Mouse (Mus musculus) hindbrain, embryonic 12.5 days (tissue): ENCODE measurements around the gene Car5b. TPM values are rescaled to one million over a fixed set of nuclear protein-coding genes. Genes with fewer than 3 reads are reported as not detected.

Experiments used
- ATAC-seq: fragments of 200-750 bp; cut with Nextera tagmentation; 2 replicates; pipeline ENCODE4 v1.8.0; 2017; ENCODE audit warnings: moderate TSS enrichment; ENCODE audit not compliant: low FRiP score
- H3K27ac ChIP-seq: fragments of 300-500 bp; sonication (generic); 2 replicates; pipeline ENCODE4 v1.5.1; 2016; ENCODE audit warnings: mild to moderate bottlenecking
- H3K27me3 ChIP-seq: fragments of 300-500 bp; sonication (generic); 2 replicates; pipeline ENCODE4 v1.6.1; 2016; ENCODE audit warnings: mild to moderate bottlenecking
- H3K36me3 ChIP-seq: fragments of 300-500 bp; sonication (generic); 2 replicates; pipeline ENCODE4 v1.6.1; 2016; ENCODE audit warnings: mild to moderate bottlenecking
- H3K4me1 ChIP-seq: fragments of 300-500 bp; sonication (generic); 2 replicates; pipeline ENCODE4 v1.6.1; 2016
- H3K4me2 ChIP-seq: fragments of 300-500 bp; sonication (generic); replicated peaks from 2 replicates; pipeline ENCODE4 v1.6.1; 2016; ENCODE audit warnings: mild to moderate bottlenecking
- H3K4me3 ChIP-seq: fragments of 300-500 bp; sonication (generic); 2 replicates; pipeline ENCODE4 v1.5.1; 2016; ENCODE audit warnings: mild to moderate bottlenecking
- H3K9ac ChIP-seq: fragments of 300-500 bp; sonication (generic); 2 replicates; pipeline ENCODE4 v1.6.1; 2016; ENCODE audit warnings: mild to moderate bottlenecking, moderate library complexity
- H3K9me3 ChIP-seq: fragments of 300-500 bp; sonication (generic); replicated peaks from 2 replicates; pipeline ENCODE4 v1.6.1; 2016; ENCODE audit warnings: mild to moderate bottlenecking
- WGBS: fragments of 180-500 bp; shearing (Covaris S2); methylation state at CpG from one replicate; pipeline ENCODE4 v1.1.7; 2016; 5-methylcytosine and 5-hydroxymethylcytosine counted together
- polyA plus RNA-seq: library from polyadenylated mRNA; unstranded; fragments of >200 nt; fragmentation: Nextera tagmentation; extraction: Ambion mirVana; gene quantifications from 2 replicates; pipeline ENCODE4 v1.2.1, GENCODE M21; 2016

Gene Car5b
- 0.27 TPM in 2 replicates for polyA plus RNA-seq

DNA sequence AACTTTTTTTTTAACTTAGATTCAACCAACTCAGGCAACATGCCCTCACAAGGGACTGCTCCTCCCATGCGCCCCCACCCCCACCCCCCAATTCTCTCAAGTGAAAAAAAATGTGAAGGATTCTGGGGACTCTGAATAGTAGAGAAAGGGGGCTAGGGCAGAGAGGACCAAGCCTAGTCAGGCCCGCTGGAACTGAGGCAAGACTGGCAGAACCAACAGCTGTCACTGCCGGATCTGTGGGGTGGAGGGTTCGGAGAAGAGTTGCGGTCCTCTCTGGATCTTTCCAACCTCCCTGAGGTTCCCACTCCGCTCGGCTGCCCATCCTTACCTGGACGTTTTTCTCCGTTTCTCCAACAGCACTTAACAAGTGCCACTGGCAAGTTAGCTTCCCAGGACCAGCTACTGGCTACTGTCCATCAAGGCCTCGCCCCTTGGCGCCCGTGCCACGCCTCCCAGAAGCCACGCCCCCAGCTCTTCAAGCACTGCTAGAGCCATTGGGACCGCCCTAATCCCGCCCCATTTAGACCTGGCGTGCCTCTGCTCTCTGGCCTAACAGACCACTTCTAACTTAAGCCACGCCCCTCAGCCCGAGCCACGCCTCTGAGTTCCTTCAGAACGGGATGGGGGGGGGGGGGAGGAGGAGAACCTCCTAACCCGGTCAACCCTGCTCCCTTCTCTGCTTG, at the start of gene Car5b:
Car5b (minus strand) TSS at position 391 of the 683 bp plus-strand sequence.
- H3K27ac ChIP-seq, result no peak within 1 kb of the TSS
- peaks cover 5% of the 10 kb centered on the region for H3K27me3 ChIP-seq
- peak; percentile 93 for ATAC-seq
- peak within 1 kb of the TSS; percentile 47 for H3K4me2 ChIP-seq
- peak within 1 kb of the TSS; percentile 25 for H3K4me3 ChIP-seq
- H3K9ac ChIP-seq, result no peak within 1 kb of the TSS
- WGBS, result 13% methylated on average over 22 of the region's 22 CpGs
- H3K9me3 ChIP-seq, result no peaks in the 10 kb centered on the region
- H3K4me1 ChIP-seq, result no peaks in the 10 kb centered on the region
- H3K36me3 ChIP-seq, result no peaks in the 10 kb centered on the region

DNA sequence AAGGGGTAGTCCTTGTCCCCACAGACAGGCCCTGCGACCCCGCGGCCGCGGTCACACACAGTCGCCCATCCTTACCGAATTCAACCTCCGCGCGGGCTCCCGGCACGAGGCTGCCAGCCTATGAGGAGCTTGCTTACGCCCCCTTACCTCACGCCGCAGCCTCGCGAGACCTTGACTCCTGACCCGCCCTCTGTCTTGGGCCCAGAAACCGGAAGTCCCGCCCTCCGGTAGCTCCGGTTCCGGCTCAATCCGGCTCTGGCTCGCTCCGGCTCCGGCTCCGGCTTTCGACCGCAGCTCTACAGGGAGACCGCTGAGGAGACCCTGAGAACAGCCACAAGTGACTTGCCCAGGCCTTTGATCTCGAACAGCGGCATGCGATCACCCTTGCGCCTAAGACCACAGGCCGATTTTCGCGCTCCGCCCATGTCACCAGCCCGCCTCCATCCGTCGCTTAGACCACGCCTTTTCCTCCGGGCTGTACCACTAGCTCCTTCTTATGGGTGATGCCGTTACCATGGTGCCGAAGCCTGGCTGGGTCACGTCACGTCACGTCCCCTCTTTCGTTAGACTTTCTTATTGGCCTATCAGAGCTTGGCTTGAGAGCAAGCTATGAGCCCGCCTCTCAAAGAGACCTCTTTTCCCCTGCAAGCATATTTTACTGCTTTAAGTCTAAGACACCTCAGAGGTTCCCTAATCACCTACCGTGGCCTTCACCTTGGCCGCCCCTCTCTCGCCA, 48.4 kb upstream of the Car5b start, which contains the start of gene Siah1b:
Siah1b (minus strand) TSS at position 454 of the 736 bp plus-strand sequence.
- Histone ChIP-seq H3K9ac (peak within 1 kb of the TSS; percentile 50), H3K27ac (peak within 1 kb of the TSS; percentile 85), H3K27me3 (peaks cover 4% of the 10 kb centered on the region), H3K4me3 (peak within 1 kb of the TSS; percentile 52), H3K4me2 (peak within 1 kb of the TSS; percentile 72), H3K4me1 (0 out of 2 replicates have a peak, but pooled peaks cover 3% of the 10 kb centered on the region), H3K9me3 (no peaks in the 10 kb centered on the region), H3K36me3 (peaks cover 5% of the 10 kb centered on the region; the same call in 1 of the 2 replicates)
- 23% methylated on average over 53 of the region's 54 CpGs for WGBS
- ATAC-seq, result peak; percentile 99

DNA sequence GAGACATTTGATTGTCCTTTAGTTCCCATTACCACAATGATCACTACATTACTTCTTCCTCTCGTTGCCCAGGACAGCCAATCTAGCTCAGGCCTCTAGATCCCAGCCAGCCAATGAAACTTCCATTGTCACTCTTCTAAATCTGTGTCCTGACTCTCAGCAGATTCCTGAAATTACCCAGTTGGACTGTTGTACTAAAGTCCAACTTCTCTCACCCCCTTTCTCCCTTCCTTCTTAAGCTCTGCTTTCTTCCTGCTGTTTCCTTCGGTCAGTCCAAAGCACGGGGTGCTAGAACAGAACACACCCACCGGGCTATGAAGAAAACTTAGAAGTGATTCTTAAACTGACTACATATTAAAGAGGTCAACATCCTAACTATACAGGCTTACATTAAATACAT, 41.2 kb upstream of the Car5b start:
- WGBS, result 82% methylated on average over 4 of the region's 4 CpGs
- no peak for ATAC-seq
- H3K9me3 ChIP-seq, result no peaks in the 10 kb centered on the region

DNA sequence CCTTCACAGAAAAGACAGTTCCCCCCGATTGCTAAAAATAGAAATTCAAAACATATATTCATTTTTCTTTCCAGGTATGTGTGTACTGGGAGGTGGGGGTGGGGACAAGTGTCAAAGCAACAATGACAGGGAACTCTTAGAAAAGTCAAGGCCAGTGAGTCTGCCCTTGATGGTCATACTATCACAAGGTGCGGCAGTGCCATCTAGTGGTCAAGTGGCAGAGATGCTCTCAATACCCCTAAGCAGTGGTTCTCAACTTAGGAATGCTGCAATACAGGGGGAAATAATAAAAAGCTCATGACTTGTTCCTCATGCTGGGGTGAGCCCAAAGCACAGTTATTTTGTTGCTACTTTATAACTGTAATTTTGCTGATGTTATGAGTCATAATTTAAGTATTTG, 38.4 kb upstream of the Car5b start:
- no peak overlapping the region for H3K4me2 ChIP-seq
- 13% methylated on average over 2 of the region's 2 CpGs for WGBS
- no peaks in the 10 kb centered on the region for H3K36me3 ChIP-seq
- H3K27ac ChIP-seq, result no peak overlapping the region
- no peaks in the 10 kb centered on the region for H3K4me1 ChIP-seq
- H3K9me3 ChIP-seq, result no peaks in the 10 kb centered on the region
- peaks cover 11% of the 10 kb centered on the region; the same call in 1 of the 2 replicates for H3K27me3 ChIP-seq
- no peak overlapping the region for H3K9ac ChIP-seq
- H3K4me3 ChIP-seq, result no peak overlapping the region
- ATAC-seq, result peak; percentile 74

More for the DNA sequence above, 41.2 kb upstream of the Car5b start:
- Histone ChIP-seq H3K27me3 (no peaks in the 10 kb centered on the region), H3K4me3 (no peak overlapping the region), H3K27ac (no peak overlapping the region), H3K9ac (no peak overlapping the region), H3K36me3 (peaks cover 5% of the 10 kb centered on the region; the same call in 1 of the 2 replicates), H3K4me2 (no peak overlapping the region), H3K4me1 (no peaks in the 10 kb centered on the region)

DNA sequence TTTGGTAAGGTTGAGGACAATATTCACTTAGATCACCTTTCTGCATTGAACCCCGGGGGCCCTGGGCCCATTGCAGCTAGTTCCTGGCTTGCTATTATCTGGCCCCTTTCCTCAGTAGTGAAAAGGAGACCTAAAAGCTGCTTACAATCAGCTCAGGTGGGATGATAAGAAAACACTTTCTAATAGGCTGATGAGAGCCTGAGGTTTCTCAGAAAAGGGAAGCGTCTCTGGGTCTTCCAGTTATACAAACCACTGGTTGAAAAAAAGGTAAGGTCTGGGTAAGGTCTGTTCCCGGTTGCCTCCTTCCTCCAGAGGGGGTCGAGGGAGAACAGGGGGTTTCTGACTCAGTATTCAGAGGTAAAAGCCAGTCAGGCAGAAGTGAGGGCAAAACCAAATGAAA, 31.3 kb upstream of the Car5b start:
- WGBS, result 76% methylated on average over 4 of the region's 4 CpGs
- Histone ChIP-seq H3K36me3 (no peaks in the 10 kb centered on the region), H3K4me3 (no peak overlapping the region), H3K27me3 (peaks cover 28% of the 10 kb centered on the region), H3K4me1 (no peaks in the 10 kb centered on the region), H3K9me3 (no peaks in the 10 kb centered on the region), H3K9ac (no peak overlapping the region), H3K27ac (no peak overlapping the region), H3K4me2 (no peak overlapping the region)
- ATAC-seq, result no peak

DNA sequence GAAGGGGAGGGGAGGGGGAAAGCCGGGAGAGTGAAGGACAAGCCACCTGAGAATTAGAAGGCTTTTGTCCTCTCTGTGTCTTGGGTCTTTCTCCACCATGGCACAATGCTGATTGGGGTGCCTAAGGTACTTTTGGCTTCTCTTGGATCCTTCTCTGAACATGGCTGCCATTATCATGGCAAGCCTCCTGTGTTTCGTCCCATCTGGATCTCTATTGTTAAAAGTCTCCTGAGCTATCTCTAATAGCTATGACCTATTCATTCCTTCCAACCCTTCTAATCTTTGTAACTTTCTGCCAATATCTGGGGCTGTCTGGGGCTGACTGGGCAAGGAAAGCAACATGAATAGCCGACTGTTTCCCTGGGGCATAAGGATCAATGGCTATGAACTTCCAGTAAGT, 30.7 kb upstream of the Car5b start:
- Histone ChIP-seq H3K27ac (no peak overlapping the region), H3K4me1 (no peaks in the 10 kb centered on the region), H3K4me2 (no peak overlapping the region), H3K4me3 (no peak overlapping the region), H3K9me3 (no peaks in the 10 kb centered on the region), H3K27me3 (peaks cover 28% of the 10 kb centered on the region), H3K9ac (no peak overlapping the region), H3K36me3 (no peaks in the 10 kb centered on the region)
- WGBS, result 90% methylated on average over 3 of the region's 3 CpGs
- no peak for ATAC-seq

DNA sequence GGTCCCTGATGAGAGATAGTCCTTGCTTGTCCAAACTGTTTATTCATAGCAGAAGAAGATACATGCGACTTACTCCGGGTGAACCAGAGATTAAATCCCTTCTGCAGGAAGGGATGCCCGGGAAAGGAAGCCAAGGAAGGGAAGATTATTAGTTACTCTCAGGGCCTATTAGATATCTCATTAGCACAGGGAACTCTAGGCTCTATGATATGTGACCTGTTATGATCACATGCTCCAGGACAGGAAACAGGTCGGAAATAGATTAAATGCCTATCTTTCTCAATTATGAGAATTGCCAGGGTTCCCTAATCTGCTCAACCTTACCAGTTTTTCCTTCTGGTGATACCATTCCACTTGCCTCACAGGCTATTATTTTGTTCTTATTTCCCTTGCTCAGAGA, 27.9 kb upstream of the Car5b start:
- 92% methylated on average over 4 of the region's 4 CpGs for WGBS
- Histone ChIP-seq H3K36me3 (no peaks in the 10 kb centered on the region), H3K9me3 (no peaks in the 10 kb centered on the region), H3K4me1 (no peaks in the 10 kb centered on the region), H3K4me2 (no peak overlapping the region), H3K27me3 (peaks cover 13% of the 10 kb centered on the region), H3K27ac (no peak overlapping the region), H3K9ac (no peak overlapping the region), H3K4me3 (no peak overlapping the region)
- no peak for ATAC-seq

DNA sequence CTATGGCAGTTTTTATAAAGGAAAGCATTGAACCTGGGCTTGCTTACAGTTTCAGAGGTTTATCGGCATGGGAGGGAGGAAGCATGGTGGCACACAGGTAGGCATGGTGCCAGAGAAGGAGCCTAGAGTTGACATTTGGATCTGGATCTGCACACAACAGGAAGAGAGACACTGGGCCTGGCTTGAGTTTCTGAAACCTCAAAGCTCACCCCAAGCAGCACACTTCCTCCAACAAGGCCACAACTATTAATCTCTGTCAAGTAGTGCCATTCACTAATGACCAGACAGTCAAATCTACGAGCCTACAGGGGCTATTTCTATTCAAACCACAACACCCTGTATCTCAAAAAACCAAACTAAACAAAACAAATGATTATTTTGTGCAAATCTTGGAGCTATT, 18.9 kb upstream of the Car5b start:
- Histone ChIP-seq H3K36me3 (no peaks in the 10 kb centered on the region), H3K9me3 (no peaks in the 10 kb centered on the region), H3K9ac (no peak overlapping the region), H3K4me2 (no peak overlapping the region), H3K27ac (no peak overlapping the region), H3K27me3 (0 out of 2 replicates have a peak, but pooled peaks cover 3% of the 10 kb centered on the region), H3K4me3 (no peak overlapping the region), H3K4me1 (no peaks in the 10 kb centered on the region)
- WGBS, result 77% methylated on average over 2 of the region's 2 CpGs
- no peak for ATAC-seq

DNA sequence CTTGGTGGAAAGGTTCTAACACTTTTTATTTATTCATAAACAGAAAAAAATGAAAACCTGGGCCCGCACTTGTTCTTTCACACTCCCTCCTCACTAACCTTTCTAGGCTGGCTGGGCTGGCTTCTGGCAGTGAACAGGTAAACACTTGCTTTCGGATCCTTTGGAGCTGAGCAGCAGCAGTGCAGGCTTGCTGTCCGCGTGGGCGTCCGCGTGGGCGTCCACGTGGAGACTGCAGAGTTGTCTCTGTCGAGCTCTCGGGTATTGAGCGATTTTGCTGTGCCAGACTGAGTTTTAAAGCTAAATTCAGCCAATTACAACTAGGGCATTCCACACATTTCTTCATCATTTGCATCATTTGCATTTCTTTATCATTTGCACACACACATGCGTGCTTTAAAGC, 14.3 kb upstream of the Car5b start:
- peaks cover 17% of the 10 kb centered on the region for H3K27me3 ChIP-seq
- no peak for ATAC-seq
- H3K4me3 ChIP-seq, result no peak overlapping the region
- 67% methylated on average over 13 of the region's 13 CpGs for WGBS
- H3K36me3 ChIP-seq, result no peaks in the 10 kb centered on the region
- H3K4me2 ChIP-seq, result no peak overlapping the region
- no peaks in the 10 kb centered on the region for H3K9me3 ChIP-seq
- H3K9ac ChIP-seq, result no peak overlapping the region
- no peaks in the 10 kb centered on the region for H3K4me1 ChIP-seq
- no peak overlapping the region for H3K27ac ChIP-seq

DNA sequence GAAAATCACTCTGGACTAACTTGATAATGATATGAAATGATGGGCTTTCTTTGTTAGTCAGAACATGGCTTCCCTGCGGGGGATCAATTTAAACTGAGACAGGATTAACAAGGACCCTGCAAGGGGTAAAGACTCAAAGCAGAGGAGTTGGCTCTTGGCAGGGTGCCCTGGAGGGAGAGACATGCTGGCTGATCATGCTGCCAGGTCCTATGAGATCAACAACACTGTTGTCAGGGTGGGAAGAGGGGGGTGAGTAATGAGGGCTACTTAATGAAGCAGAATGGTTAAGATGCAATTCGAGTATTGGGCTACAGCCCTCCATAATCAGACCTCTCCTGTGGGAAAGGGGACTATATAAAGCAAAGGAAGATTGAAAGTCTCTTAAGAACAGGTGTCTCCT, 11.1 kb upstream of the Car5b start:
- ATAC-seq, result no peak
- no peak overlapping the region for H3K4me3 ChIP-seq
- WGBS, result 52% methylated on average over 2 of the region's 2 CpGs
- no peaks in the 10 kb centered on the region for H3K4me1 ChIP-seq
- no peaks in the 10 kb centered on the region for H3K36me3 ChIP-seq
- peaks cover 16% of the 10 kb centered on the region for H3K27me3 ChIP-seq
- H3K9me3 ChIP-seq, result no peaks in the 10 kb centered on the region
- H3K27ac ChIP-seq, result no peak overlapping the region
- H3K9ac ChIP-seq, result no peak overlapping the region
- no peak overlapping the region for H3K4me2 ChIP-seq

DNA sequence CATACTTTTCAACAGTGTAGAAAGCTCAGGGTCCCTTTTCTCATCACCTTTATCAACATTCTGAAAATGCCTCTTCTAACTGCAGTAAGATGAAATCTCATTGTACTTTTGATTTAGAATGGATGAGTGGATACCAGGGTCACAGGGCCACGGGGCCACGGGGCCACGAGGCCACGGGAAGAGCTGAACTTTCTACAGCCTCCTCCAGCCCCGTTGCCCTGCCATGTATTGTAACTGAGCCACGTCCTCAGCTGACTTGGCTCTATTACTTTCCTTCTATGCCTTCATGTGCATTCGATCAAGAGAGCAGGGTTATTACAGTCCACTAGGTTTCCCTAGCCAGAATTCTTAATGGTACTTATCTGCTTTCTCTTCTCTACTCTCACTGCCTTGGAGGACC, 8.1 kb upstream of the Car5b start:
- H3K4me1 ChIP-seq, result no peaks in the 10 kb centered on the region
- no peak overlapping the region for H3K4me3 ChIP-seq
- H3K27ac ChIP-seq, result no peak overlapping the region
- no peaks in the 10 kb centered on the region for H3K36me3 ChIP-seq
- no peaks in the 10 kb centered on the region for H3K9me3 ChIP-seq
- H3K9ac ChIP-seq, result no peak overlapping the region
- H3K27me3 ChIP-seq, result peaks cover 13% of the 10 kb centered on the region
- no peak for ATAC-seq
- no peak overlapping the region for H3K4me2 ChIP-seq
- 86% methylated on average over 7 of the region's 7 CpGs for WGBS

DNA sequence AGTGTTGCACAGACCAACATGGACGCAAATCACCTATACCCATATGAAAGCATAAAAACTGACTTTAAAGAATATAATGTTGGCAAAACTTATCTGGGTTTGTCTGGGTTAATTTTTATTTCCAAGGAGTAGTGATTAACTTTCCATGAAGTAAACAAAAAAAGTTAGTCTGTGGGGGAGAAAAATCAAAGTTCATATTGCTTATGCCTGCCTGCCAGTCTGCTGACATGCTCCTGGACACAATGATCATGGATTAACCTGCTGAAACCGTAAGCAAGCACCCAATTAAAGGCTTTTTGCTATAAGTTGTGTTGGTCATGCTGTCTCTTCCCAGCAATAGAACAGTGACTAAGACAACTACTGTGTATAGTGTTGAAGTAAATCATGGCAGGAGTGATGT, 7.6 kb upstream of the Car5b start:
- Histone ChIP-seq H3K27ac (no peak overlapping the region), H3K9ac (no peak overlapping the region), H3K27me3 (peaks cover 13% of the 10 kb centered on the region), H3K4me3 (no peak overlapping the region), H3K4me1 (no peaks in the 10 kb centered on the region), H3K4me2 (no peak overlapping the region), H3K36me3 (no peaks in the 10 kb centered on the region), H3K9me3 (no peaks in the 10 kb centered on the region)
- ATAC-seq, result no peak
- WGBS, result 81% methylated on average over 2 of the region's 2 CpGs
